15 mouse cellular contexts compared by ENCODE assay signal in genomic region chr10:69892162-69892561, GRCm38 (mm10).
"Had no signal": no experiment of that assay in that cellular context is flagged by ENCODE, and none has a peak within 500 bp of the region (broad histone marks: within the 10 kb centered on the region; RNA-seq: fewer than 3 reads in every experiment).

No protein-coding gene starts in this region.

- DNase-seq: kidney, adult 2 months; kidney, postnatal 25 days; liver; liver, embryonic 13.5 days; lung, adult 18-20 months; right cerebral cortex, adult 18-20 months; right cerebral cortex, postnatal 25 days; thymus, postnatal 4 days had no signal

- H3K4me1 ChIP-seq: limb, embryonic 12.5 days had no signal

- H3K4me3 ChIP-seq: kidney, embryonic 15.5 days; left cerebral cortex, adult 2 months; limb, embryonic 12.5 days; liver, embryonic 13.5 days; midbrain, embryonic 10.5 days; myocyte; neural tube, embryonic 15.5 days had no signal

- H3K9ac ChIP-seq: kidney, embryonic 15.5 days; limb, embryonic 12.5 days; liver, embryonic 13.5 days; neural tube, embryonic 15.5 days had no signal

- H3K27ac ChIP-seq: kidney, embryonic 15.5 days; left cerebral cortex, adult 2 months; limb, embryonic 12.5 days; liver, embryonic 13.5 days; midbrain, embryonic 10.5 days; neural tube, embryonic 15.5 days; stomach, postnatal 0 days had no signal

- H3K4me2 ChIP-seq: kidney, embryonic 15.5 days; limb, embryonic 12.5 days; liver, embryonic 13.5 days; neural tube, embryonic 15.5 days had no signal

- H3K9me3 ChIP-seq: kidney, embryonic 15.5 days; limb, embryonic 12.5 days; liver, embryonic 13.5 days; midbrain, embryonic 10.5 days; neural tube, embryonic 15.5 days had no signal

- H3K27me3 ChIP-seq: kidney, embryonic 15.5 days; limb, embryonic 12.5 days; liver, embryonic 13.5 days; neural tube, embryonic 15.5 days had no signal

- H3K36me3 ChIP-seq: limb, embryonic 12.5 days; liver, embryonic 13.5 days; midbrain, embryonic 10.5 days had no signal
